Mouse (Mus musculus): ENCODE results near the gene Gstm1. TPM values are rescaled to one million over a fixed set of nuclear protein-coding genes. Genes with fewer than 3 reads are reported as not detected.

Gene Gstm1
- polyA plus RNA-seq (2017; shearing (Covaris generic)), result 0.67 TPM

DNA sequence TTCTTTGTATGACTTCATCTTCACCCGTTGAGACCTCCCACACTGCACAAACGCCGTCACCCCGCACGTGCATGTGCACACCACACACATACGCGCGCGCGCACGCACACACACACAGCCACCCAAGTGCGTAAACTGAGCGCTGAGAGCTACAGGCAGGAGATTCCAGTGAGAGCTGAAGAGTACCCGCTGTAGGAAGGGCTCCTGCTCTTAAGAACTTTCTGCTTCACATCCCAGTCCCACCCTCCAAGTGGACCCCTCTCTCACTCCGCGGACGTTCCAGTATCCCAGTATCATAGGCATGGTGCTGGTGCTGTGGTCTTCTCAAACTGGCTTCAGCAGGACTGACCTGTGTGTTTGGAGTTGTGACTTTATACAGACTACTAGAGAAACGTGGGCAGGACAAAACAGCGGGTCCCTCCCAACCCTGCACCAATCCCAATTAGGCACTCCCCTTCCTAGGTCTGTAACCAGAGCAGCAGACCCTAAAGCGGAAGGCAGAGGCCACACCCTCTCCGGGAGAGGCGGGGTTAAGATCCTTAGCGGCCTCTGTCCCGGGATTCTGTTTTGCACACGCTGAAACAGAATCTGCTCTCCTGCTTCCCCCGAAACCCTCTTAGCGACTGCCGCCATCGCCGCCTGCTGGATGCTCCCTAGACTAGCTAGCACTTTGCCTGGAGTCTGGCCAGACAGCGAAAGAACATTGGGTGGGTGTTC, at the start of gene Gstm1:
TSS of gene Gstm1 (minus strand) at position 501 of the 717 bp plus-strand sequence.

DNA sequence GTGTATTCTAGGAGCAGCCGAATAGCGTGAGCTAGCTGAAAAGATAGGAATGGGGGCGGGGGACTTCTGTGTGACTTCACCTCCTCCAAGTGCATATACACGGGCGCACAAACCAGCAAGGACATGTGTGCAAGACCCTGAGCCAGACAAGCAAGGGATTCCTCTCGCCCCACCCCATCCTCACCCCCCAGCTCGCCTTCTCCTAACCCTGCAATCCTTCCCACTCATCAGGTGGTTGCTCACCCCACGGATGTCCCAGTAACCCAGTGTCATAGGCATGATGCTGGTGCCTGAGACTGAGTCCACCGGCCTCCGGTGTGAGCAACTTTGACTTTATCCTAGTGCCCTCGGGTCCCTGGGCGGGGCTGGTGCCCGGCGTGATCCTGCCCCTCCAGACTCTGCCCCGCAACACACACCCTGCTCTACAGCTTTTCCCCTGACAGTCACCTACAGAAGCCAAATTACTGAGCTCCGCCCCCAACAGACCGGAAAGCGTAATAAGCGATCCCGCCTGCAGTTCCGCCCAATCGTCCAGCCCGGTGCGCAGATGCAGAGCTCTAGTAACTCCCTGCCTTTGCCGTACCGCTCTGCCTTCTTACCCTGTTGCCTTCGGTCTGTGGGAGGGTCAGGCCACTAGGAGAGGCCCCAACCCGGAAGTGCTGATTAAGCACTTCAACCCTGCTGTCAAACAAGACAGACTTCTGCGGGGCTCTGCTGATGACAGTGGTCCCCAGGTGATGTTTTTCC, 26.8 kb upstream of the Gstm1 start, which contains the start of gene Gstm4:
TSS of gene Gstm4 (minus strand) at position 501 of the 747 bp plus-strand sequence.

DNA sequence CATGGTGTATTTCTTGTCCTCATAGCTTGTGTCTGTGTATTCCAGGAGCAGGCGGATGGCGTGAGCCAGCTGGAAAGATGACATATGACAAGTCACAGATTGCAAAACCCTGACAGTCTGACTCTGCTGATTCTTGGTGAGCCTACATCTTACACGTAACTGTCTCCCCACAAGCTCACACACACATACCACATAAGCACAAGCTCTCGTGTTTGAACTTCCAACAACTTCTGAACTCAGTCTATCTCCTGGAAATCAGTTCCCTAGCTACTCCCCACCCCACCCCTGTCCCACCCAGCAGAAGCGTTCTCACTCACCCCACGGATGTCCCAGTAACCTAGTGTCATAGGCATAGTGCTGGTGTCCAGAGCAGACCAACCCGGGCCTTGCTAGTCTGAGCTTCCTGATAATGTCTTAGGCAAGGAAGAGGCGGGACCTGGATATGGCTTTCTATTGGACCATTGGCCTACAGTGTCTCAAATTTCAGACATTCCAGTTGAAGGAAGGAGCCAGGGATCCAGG, 31.7 kb downstream of the Gstm1 start, which contains the start of gene Gstm2:
TSS of gene Gstm2 (minus strand) at position 413 of the 522 bp plus-strand sequence.

DNA sequence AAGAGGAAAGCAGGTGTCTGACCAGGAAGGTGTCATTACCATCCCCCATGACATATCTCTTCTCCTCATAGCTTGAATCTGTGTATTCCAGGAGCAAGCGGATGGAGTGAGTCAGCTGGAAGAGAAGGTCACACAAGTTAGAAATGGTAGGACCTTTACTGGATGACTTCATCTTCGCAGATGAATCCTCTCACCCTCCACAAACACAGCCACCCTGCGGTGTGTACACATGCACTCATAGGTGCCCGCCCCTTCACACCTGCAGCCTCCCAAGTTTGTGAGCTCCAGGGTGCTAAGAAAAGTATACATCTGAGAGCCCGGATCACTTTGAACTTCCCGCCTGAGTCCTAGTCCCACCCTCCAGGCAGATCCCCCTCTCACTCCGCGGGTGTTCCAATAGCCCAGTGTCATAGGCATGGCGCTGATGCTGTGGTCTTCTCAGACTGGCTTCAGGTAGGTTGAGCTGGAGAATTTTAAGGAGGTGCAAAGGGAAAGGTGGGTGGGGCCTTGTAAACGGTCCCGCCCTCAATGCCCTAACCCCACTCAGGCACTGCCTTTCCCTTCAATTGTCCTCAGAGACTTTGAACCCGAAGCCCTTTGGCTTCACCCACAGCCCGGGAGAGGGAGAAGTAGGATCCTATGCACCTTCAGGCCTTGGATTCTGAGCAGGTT, 48.9 kb downstream of the Gstm1 start, which contains the start of gene Gstm3:
TSS of gene Gstm3 (minus strand) at position 560 of the 672 bp plus-strand sequence.

Other genes starting within 250 kb of the Gstm1 start
- not detected for gene Eps8l3, start 140.7 kb downstream of the Gstm1 start, polyA plus RNA-seq (2017; shearing (Covaris generic))
- 3.0 TPM for gene Gstm5, start 122.2 kb downstream of the Gstm1 start, polyA plus RNA-seq (2017; shearing (Covaris generic))
- gene Gstm7, start 86.2 kb downstream of the Gstm1 start, polyA plus RNA-seq (2017; shearing (Covaris generic)), result not detected
- 0.67 TPM for gene Gstm6, start 74.2 kb downstream of the Gstm1 start, polyA plus RNA-seq (2017; shearing (Covaris generic))
- not detected for gene Gstm3, start 48.7 kb downstream of the Gstm1 start, polyA plus RNA-seq (2017; shearing (Covaris generic))
- not detected for gene Gstm2, start 31.5 kb downstream of the Gstm1 start, polyA plus RNA-seq (2017; shearing (Covaris generic))
- gene Gstm4, start 26.9 kb upstream of the Gstm1 start, polyA plus RNA-seq (2017; shearing (Covaris generic)), result 3.4 TPM
- 23.5 TPM for gene Ampd2, start 68.7 kb upstream of the Gstm1 start, polyA plus RNA-seq (2017; shearing (Covaris generic))
- gene Gnat2, start 74.8 kb upstream of the Gstm1 start, polyA plus RNA-seq (2017; shearing (Covaris generic)), result not detected
- gene Gnai3, start 128.2 kb upstream of the Gstm1 start, polyA plus RNA-seq (2017; shearing (Covaris generic)), result 175 TPM
- gene Gpr61, start 136.9 kb upstream of the Gstm1 start, polyA plus RNA-seq (2017; shearing (Covaris generic)), result not detected
- gene Amigo1, start 168.4 kb upstream of the Gstm1 start, polyA plus RNA-seq (2017; shearing (Covaris generic)), result 1.4 TPM
- 14.3 TPM for gene Cyb561d1, start 183.2 kb upstream of the Gstm1 start, polyA plus RNA-seq (2017; shearing (Covaris generic))
- gene Atxn7l2, start 193.0 kb upstream of the Gstm1 start, polyA plus RNA-seq (2017; shearing (Covaris generic)), result 14.2 TPM
- gene Sypl2, start 208.7 kb upstream of the Gstm1 start, polyA plus RNA-seq (2017; shearing (Covaris generic)), result not detected
- gene Psma5, start 239.0 kb upstream of the Gstm1 start, polyA plus RNA-seq (2017; shearing (Covaris generic)), result 59.2 TPM

Measured in effector memory CD4-positive, alpha-beta T cell, adult 7 months (primary cell).